Mouse (Mus musculus) heart, adult 2 months (tissue): Measurements from ENCODE around the gene Cr1l.

ENCODE experiments used
- CTCF ChIP-seq: fragments of 200-600 bp; IDR thresholded peaks from 2 replicates; pipeline ENCODE4 v1.8.1; 2022; ENCODE audit warnings: antibody characterized with exemption, mild to moderate bottlenecking, moderate library complexity
- EP300 ChIP-seq: fragments of 200-500 bp; IDR thresholded peaks from 2 replicates; pipeline ENCODE4 v1.6.1; 2011; ENCODE audit warnings: low read depth, low read length, control low read depth; ENCODE audit not compliant: insufficient read depth

GRCm38 (mm10) chr1:195131675-195132015 lies 259 bp upstream of the Cr1l start:
- TF ChIP-seq CTCF (no peak), EP300 (no peak)
